Mouse (Mus musculus) thymus, adult 2 months (tissue): ENCODE measurements around the gene Vhl. TPM values are rescaled to one million over a fixed set of nuclear protein-coding genes. Genes with fewer than 3 reads are reported as not detected.
"Not testable (repeated sequence)": the region's sequence is repeated elsewhere in the genome, so short reads cannot be mapped to it uniquely, and the experiment has no call there.

Source experiments
- DNase-seq: peaks from one replicate; pipeline ENCODE4 v3.0.0; 2021
- H3K27ac ChIP-seq: fragments of 200-500 bp; 2 replicates; pipeline ENCODE4 v1.5.1; 2012; ENCODE audit warnings: low read length, control low read depth; ENCODE audit not compliant: control insufficient read depth, insufficient read depth
- H3K27me3 ChIP-seq: fragments of 200-500 bp; 2 replicates; pipeline ENCODE4 v1.6.1; 2012; ENCODE audit warnings: mild to moderate bottlenecking, low read length, moderate library complexity, mixed read lengths; ENCODE audit not compliant: control insufficient read depth, insufficient read depth
- H3K36me3 ChIP-seq: fragments of 200-500 bp; 2 replicates; pipeline ENCODE4 v1.6.1; 2012; ENCODE audit warnings: mild to moderate bottlenecking, low read length, moderate library complexity; ENCODE audit not compliant: control insufficient read depth, insufficient read depth
- H3K4me1 ChIP-seq: fragments of 200-500 bp; replicated peaks from 2 replicates; pipeline ENCODE4 v1.6.1; 2012; ENCODE audit warnings: low read length; ENCODE audit not compliant: control insufficient read depth, insufficient read depth
- H3K4me3 ChIP-seq: fragments of 200-500 bp; 2 replicates; pipeline ENCODE4 v1.5.1; 2012; ENCODE audit warnings: mild to moderate bottlenecking, low read length, control low read depth, moderate library complexity; ENCODE audit not compliant: control insufficient read depth, insufficient read depth
- CTCF ChIP-seq: fragments of 200-500 bp; IDR thresholded peaks from 2 replicates; pipeline ENCODE4 v1.5.1; 2012; ENCODE audit warnings: mild to moderate bottlenecking, control low read depth, low read length, moderate library complexity, borderline replicate concordance; ENCODE audit not compliant: control insufficient read depth, poor library complexity, insufficient read depth; ENCODE audit errors: extremely low read depth
- POLR2A ChIP-seq: fragments of 200-500 bp; IDR thresholded peaks from 2 replicates; pipeline ENCODE4 v1.6.1; 2012; ENCODE audit warnings: mild to moderate bottlenecking, low read length, control low read depth, moderate library complexity; ENCODE audit not compliant: control insufficient read depth, poor library complexity, insufficient read depth; ENCODE audit errors: extremely low read depth
- whole genome bisulfite sequencing: fragments of 180-500 bp; shearing (Covaris S2); methylation state at CpG from one replicate; pipeline ENCODE4 v1.1.7; 2018; 5-methylcytosine and 5-hydroxymethylcytosine counted together
- polyA plus RNA-seq: library from polyadenylated mRNA; depleted of rRNA; stranded (reverse); fragments of >200 nt; gene quantifications from 2 replicates; pipeline ENCODE4 v1.2.3, GENCODE M21; 2012

Vhl gene
- polyA plus RNA-seq, 1 experiment = 37.9 TPM

DNA sequence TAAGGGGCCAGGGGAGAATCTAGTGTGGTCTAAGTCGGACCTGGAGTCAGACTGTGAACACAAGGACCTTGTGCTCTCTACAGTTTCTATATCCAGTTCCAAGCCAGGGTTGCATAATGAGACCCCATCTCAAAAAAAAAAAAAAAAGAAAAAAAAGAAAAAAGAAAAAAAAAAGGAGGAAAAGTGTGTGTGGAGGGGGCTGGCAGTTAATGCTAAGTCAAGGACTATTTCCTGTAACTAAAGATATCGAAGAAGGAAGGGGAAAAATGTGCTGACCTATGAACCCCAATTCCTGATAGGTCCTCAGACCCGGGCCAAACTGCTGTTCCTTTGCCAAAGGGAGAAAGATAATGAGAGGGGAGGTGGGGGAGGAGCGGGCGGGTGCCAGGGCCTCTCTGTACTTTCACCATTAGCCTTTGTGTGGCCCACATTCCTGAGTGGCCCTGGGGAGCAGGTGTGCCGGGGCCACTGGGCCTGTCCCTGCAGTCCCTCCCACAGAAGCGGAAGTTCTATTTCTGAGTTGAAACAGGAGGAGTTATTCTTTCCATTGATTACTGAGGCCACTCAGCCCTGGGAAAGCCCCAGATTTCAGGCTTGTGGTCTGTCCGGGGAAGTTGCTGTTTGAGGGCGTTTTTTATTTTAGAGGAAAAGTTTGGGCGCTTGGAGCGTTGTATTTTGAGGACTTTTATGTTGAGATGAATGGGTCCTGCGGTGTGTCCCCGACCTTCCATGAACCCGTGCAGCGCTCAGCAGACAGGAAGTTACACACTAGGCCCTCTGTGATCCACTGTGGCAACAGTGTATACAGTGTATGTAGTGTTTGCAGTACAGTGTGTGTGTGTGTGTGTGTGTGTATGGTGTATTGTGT is 44.8 kb downstream of the Vhl start:
- Histone ChIP-seq H3K4me3 (0 out of 2 replicates have a peak overlapping the region, but pooled peaks have one; percentile 15), H3K27ac (peak overlapping the region; percentile 84), H3K36me3 (no peaks in the 10 kb centered on the region), H3K4me1 (peaks cover 22% of the 10 kb centered on the region), H3K27me3 (no peaks in the 10 kb centered on the region)
- WGBS = 12% methylated on average over 15 of the region's 15 CpGs
- DNase-seq = peak; percentile 50
- TF ChIP-seq CTCF (no peak), POLR2A (no peak)

DNA sequence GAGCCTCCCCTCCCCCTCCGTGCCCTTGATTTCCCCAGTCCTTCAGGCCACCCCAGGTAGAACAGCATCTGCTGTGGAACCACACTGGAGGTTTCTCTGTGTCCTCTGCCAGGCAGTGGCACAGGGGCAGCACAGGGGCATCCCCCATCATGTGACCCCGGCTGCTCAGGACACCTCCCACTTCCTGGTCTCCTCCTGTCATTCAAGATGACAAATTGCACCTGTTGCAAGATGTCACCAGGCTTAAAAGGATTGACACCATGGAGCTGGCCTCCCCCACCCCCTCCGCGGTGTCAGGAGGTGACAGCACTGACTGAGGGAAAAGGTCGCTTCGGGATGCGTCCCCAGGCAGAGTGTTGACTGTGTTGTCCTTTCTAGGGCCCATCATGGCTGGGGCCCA is 46.1 kb downstream of the Vhl start:
- no peak overlapping the region; the same call in 1 of the 2 replicates for H3K27ac ChIP-seq
- 60% methylated on average over 7 of the region's 7 CpGs for WGBS
- TF ChIP-seq CTCF (no peak), POLR2A (no peak)
- peak; percentile 48 for DNase-seq
- H3K27me3 ChIP-seq = no peaks in the 10 kb centered on the region
- H3K4me1 ChIP-seq = peaks cover 22% of the 10 kb centered on the region
- no peaks in the 10 kb centered on the region for H3K36me3 ChIP-seq
- H3K4me3 ChIP-seq = no peak overlapping the region

DNA sequence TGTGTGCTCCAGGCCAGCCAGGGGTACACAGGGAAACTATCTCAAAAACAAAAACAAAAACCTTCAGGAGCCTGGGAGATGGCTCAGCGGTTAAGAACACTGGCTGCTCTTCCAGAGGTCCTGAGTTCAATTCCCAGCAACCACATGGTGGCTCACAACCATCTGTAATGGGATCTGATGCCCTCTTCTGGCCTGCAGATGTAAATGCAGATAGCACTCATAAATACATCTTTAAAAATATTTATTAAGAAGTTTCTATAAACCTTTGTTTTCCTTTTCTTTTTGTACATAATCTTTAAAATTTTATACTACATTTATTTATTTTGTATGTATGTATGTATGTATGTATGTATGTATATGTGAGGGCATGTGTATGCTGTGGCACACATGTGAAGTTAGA is 48.3 kb downstream of the Vhl start:
- not testable (repeated sequence) for H3K36me3 ChIP-seq, H3K4me3 ChIP-seq, DNase-seq, H3K27ac ChIP-seq, H3K27me3 ChIP-seq
- WGBS = 96% methylated on average over 1 of the region's 1 CpGs
- peaks cover 25% of the 10 kb centered on the region for H3K4me1 ChIP-seq

DNA sequence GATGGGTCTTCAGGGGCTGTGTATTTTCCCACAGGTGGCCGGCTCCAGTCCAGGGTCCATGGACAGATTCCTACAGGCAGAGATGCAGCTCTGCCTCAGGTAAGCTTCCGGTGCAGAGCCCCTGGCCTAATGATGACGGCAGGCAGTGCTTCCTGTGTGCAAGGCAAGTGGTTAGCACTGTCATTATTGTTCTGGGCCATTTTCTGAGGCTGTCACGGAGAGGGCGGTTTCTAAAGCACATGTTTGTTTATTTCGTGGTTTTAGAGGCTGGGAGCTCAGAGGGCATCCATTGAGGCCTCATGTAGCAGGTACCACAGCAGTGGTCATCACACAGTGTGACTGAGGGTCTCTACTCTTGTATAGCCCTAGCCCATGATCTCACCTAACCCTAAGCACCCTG is 49.2 kb downstream of the Vhl start:
- peaks cover 23% of the 10 kb centered on the region for H3K4me1 ChIP-seq
- no peak overlapping the region for H3K27ac ChIP-seq
- no peak for DNase-seq
- no peaks in the 10 kb centered on the region for H3K27me3 ChIP-seq
- 85% methylated on average over 6 of the region's 6 CpGs for WGBS
- TF ChIP-seq CTCF (no peak), POLR2A (no peak)
- no peaks in the 10 kb centered on the region for H3K36me3 ChIP-seq
- H3K4me3 ChIP-seq = no peak overlapping the region

DNA sequence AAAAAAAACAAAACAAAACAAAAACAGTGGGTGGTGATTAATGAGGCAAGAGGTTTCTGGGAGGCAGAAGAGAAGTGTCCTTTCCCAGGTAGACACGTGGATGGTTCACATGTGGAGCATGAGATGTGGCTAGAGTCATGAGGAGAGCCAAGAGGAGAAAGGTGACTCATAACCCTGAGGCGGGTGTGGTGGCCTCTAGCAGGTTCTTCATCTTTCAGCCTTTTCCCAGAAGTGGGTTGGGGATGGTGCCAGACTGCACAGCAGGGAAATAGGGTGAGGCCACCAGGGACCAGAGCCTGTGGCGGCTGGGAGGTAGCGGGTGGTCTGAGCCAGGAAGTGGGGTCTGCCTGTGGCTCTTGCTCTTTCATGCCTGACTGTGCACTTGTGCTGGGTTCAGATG is 51.5 kb downstream of the Vhl start:
- no peak for DNase-seq
- WGBS = 65% methylated on average over 4 of the region's 4 CpGs
- no peak overlapping the region for H3K27ac ChIP-seq
- no peaks in the 10 kb centered on the region for H3K36me3 ChIP-seq
- no peaks in the 10 kb centered on the region for H3K27me3 ChIP-seq
- no peak for TF ChIP-seq POLR2A
- TF ChIP-seq CTCF = no peak
- no peak overlapping the region for H3K4me3 ChIP-seq
- peaks cover 5% of the 10 kb centered on the region for H3K4me1 ChIP-seq

DNA sequence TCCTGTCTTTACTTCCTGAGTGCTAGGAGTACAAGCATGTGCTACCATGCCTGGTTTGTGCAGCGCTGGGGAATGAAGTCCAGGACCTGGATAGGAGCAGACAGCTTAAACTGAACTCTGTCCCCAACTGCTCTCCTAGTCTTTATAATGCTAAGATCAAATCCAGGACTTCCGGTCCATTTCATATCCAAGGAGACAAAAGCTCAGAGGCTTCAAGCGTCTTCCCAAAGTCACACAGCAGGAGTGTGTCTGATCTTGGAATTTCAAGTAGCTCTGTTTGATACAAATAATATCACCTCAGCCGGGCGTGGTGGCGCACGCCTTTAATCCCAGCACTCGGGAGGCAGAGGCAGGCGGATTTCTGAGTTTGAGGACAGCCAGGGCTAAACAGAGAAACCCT is 52.2 kb downstream of the Vhl start:
- no peak for TF ChIP-seq POLR2A
- no peak for TF ChIP-seq CTCF
- no peaks in the 10 kb centered on the region for H3K36me3 ChIP-seq

More for the DNA sequence above, 52.2 kb downstream of the Vhl start:
- no peaks in the 10 kb centered on the region for H3K27me3 ChIP-seq
- 99% methylated on average over 9 of the region's 9 CpGs for WGBS
- H3K4me3 ChIP-seq = no peak overlapping the region
- no peak for DNase-seq
- no peak overlapping the region for H3K27ac ChIP-seq
- peaks cover 3% of the 10 kb centered on the region; the same call in 1 of the 2 replicates for H3K4me1 ChIP-seq
